Mouse (Mus musculus) lung, postnatal 10 days (tissue): ENCODE data around the gene Ranbp3l.

Experiments used
- DNase-seq: peaks from one replicate; pipeline ENCODE4 v3.0.0; 2021

Gene Ranbp3l

GRCm38 (mm10) chr15:9071556-9072544 is 104.1 kb downstream of the Ranbp3l start:
- DNase-seq: peak; percentile 64

DNA sequence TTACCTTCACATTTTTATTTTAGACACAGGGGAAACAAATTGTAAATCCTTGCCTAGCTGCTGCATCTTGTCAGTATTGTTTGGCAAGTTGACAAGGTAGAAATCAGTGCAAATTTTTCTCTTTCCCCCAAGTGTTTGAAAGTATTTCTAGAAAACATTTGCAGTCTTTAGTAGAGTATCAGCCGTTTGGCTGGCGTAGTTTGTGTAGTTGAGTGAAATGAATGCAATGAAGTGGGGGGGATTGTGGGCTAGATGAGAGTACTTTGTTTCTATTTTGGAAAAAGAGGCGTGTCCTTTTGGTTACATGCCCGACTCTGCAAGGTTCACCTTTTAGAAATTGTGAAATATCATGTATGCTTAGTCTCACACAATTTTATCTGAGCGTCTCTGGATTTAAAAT is 104.9 kb downstream of the Ranbp3l start:
- peak; percentile 51 for DNase-seq

DNA sequence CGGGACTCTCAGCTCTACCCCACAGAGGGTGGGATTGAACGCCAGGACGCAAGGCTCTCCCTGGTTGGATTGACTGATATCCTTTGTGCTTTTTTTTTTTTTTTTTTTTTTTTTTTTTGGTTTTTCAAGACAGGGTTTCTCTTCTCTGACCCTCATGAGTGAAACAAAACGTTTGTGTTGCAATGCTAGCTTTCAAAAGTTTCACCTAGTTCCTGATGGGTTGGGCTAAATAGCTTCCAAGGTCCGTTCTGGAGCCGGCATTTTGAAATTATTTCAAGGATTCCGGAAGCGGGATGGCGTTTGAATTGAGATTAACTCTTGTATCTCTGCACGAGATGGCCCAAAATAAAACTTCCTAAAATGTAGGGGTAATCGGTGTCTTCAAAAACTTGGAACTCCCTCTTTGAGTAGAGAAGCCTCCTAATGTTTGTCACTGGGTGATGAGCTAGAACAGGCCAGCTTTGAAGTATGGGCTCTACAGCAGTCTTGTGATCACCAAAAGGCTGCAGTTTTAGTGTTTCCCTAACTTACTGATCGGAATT is 105.4 kb downstream of the Ranbp3l start:
- no peak for DNase-seq

DNA sequence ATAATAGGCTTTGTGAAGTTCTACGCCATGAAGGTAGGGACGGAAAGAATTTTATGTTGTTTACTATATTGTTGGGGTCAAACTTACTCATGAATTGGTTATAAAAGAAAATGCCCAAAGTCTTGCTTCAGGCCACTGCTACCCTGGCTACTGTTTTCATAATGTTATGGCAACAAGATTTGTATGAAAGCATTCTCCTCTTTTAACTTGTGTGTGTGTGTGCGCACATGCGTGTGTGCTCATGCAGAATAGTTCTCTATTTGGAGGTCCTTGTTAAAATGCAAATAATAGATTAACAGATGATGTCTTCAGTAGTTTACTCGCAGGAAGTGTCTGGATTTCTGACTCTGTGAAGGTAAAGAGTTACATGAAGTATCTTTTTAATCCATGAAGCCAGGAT is 105.9 kb downstream of the Ranbp3l start:
- DNase-seq: no peak

DNA sequence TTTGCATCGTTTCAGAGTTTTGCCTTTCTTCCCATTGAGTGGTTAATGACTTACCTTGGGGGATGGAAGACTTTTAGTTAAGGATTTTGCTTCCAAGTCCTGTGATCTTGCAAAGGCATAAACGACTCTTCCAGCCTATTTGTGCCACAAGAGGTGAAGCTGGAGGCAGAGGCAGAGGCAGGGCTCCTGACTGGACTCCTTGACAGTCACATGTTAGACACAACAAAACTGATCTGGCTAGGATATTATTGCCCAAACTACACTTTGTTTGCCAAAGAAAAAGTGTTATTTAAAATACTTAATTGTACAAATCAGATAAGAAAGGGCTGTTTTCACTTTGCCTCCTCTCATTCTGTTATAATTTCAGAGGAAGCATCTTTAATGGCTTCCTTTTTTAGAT is 106.4 kb downstream of the Ranbp3l start:
- no peak for DNase-seq

- DNase-seq: peak; percentile 38
Observed at GRCm38 (mm10) chr15:9074671-9075070, 106.9 kb downstream of the Ranbp3l start.

- DNase-seq: no peak
Observed at GRCm38 (mm10) chr15:9075608-9076200, 108.0 kb downstream of the Ranbp3l start.

GRCm38 (mm10) chr15:9078481-9079300 is 110.9 kb downstream of the Ranbp3l start:
- DNase-seq: no peak

- no peak for DNase-seq
Observed at GRCm38 (mm10) chr15:9079626-9080025, 111.9 kb downstream of the Ranbp3l start.

DNA sequence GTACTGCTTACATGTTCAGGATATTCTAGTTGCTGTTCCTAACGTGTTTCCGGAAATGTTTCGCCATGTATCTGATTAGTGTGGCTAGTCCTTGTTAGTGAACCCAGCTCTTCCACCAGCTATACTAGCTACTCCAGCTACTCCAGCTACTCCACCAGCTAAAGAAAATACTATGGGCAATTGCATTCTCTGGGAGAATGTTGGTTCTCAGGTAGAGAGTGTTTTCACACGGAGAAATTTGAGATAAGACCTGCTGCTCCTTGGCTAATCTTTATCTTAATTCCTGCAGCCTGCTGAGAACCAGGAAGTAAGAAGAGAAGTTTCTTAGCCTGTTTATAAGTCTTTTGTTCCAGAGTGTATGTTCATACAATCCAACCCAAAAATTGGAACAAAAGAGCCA is 112.5 kb downstream of the Ranbp3l start:
- DNase-seq: no peak

DNA sequence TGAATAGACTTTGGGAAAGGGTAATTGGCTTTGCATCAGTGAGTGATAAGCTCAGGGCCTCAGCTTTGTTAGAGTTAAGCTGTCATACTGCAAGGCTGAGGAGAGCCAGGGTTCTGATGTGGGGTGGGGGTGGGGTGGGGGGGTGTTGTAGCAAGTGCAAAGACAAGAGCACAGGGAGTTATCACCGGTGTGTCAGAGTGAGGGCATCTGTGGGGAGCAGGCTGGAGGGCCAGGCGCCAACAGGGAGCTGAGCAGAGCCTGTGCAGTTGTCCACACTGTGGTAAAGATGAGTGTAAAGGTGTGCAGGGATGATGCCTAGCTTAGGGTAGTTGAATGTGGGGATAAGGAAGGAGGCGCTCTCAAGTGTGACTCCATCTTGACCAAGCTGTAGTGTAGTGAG is 113.5 kb downstream of the Ranbp3l start:
- no peak for DNase-seq

DNA sequence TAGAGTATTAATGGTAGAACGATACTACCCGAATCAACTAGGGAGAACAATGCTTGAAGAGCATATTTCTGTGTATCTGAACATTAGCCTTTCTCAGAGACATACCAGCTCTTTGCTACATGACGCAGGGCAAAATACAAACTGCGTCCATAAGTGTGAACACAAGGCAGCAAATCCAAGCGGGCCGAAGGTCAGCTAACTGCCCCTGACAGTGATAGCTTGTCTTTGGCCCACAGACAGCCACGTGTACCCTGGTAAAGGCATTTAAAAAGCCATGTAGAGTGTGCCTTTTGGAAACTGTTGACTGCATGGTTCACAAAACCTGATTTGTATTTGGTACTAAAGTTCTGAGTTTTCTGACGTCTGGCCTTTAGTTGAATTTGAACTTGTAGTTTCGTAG is 115.0 kb downstream of the Ranbp3l start:
- no peak for DNase-seq

DNA sequence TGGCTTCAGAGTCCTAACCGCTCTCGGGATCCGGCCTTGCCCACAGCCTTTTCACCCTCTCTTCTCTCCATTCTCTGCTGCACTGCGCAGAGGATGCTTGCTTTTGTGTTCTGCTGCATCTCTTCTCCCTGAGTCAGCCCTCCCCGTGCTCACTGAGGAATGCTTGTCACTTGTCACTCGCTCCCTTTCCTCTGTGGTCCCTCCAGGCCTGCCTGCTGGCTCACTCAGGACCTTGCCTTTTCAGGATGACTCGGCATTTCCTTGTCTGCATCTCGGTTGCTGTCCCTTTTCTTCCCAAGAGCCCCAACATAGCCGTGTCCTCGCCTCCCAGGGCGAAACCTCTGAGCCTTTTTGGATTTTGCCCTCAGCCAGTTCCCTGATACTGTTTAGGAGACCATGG is 119.1 kb downstream of the Ranbp3l start:
- DNase-seq: no peak

- DNase-seq: no peak
Observed at GRCm38 (mm10) chr15:9087421-9087820, 119.7 kb downstream of the Ranbp3l start.

DNA sequence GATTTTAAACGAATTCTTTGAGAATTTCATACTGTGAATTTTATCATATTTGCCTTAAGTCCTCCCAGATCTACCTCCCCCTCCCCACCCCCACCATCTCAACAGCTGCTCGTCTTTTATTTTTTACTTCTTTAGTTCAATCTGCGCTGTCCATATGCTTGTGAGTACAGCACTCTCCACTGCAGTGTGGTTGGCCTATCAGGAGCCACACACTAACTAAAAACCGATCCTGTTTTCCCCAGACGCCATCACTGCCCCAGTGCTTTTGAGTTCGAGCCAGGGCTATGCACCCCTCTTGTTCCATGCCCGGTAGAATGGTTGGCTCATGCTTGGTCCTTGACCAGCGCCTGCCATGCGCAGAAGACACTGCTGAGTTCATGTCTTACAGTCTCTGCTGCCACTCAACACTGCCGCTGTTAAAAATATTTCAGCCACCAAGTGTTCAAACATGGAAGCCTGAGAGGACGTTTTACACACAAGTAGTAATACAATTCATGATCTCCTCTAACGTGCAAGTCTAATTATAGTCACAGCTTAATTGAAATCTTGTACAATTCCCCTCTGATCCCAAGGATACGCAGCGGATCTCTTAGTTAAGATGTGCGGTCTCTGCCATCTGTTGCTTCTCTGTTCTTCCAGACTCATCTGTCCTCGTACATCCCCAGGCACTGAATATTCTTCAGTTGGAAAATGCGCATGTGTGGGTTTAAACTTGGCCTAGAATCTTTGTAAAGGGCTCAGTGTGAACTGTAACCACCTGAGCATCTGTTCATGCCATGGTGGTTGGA is 120.3 kb downstream of the Ranbp3l start:
- no peak for DNase-seq

DNA sequence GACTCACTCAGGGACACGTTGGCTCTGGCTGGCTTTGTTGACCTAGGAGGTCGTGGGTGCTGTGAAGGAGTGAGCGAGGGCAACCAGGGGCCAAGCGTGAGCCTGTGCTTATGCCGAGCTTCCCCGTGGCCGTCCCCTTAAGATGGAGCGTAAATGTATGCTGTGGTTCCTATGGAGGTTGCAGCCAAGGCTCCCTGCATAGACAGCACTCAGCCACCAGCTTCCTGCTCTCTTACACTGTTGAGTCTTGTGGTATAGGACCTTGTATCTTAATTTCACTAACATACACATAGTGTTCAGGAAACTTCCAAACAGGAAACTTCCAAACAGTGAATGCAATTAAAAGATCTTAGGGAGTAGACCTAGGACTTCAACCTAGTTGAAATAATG is 120.9 kb downstream of the Ranbp3l start:
- no peak for DNase-seq

GRCm38 (mm10) chr15:9089136-9089720 is 121.5 kb downstream of the Ranbp3l start:
- DNase-seq: no peak

GRCm38 (mm10) chr15:9090662-9091061 is 122.9 kb downstream of the Ranbp3l start:
- no peak for DNase-seq

GRCm38 (mm10) chr15:9093598-9094365 is 126.0 kb downstream of the Ranbp3l start:
- no peak for DNase-seq

GRCm38 (mm10) chr15:9094366-9094750 is 126.6 kb downstream of the Ranbp3l start:
- peak; percentile 83 for DNase-seq

- DNase-seq: no peak
Observed at GRCm38 (mm10) chr15:9096865-9097264, 129.1 kb downstream of the Ranbp3l start.
